Mouse (Mus musculus): ENCODE data around the gene Gm42715. TPM values are rescaled to one million over a fixed set of nuclear protein-coding genes. Genes with fewer than 3 reads are reported as not detected.
"Not testable (repeated sequence)": the region's sequence is repeated elsewhere in the genome, so short reads cannot be mapped to it uniquely, and the experiment has no call there.

Gene Gm42715
- total RNA-seq, 2 experiments from 2014 or later = 4.8 to 26.8 TPM

- ATAC-seq (replicated peaks; ENCODE audit: poor library complexity) = no peak; the same call in 1 of the 2 replicates
Measured at GRCm38 (mm10) chr7:127494648-127495047, 24.7 kb upstream of the Gm42715 start.

GRCm38 (mm10) chr7:127497382-127497781 lies 22.0 kb upstream of the Gm42715 start:
- no peak for ATAC-seq (replicated peaks; ENCODE audit: poor library complexity)

GRCm38 (mm10) chr7:127498407-127498806 lies 21.0 kb upstream of the Gm42715 start:
- peak; percentile 52 for ATAC-seq (replicated peaks; ENCODE audit: poor library complexity)

- ATAC-seq (replicated peaks; ENCODE audit: poor library complexity) = no peak
Measured at GRCm38 (mm10) chr7:127508291-127508690, 11.1 kb upstream of the Gm42715 start.

GRCm38 (mm10) chr7:127509830-127510229 lies 9.6 kb upstream of the Gm42715 start:
- not testable (repeated sequence) for ATAC-seq (replicated peaks; ENCODE audit: poor library complexity)

- no peak for ATAC-seq (replicated peaks; ENCODE audit: poor library complexity)
Measured at GRCm38 (mm10) chr7:127511241-127511640, 8.1 kb upstream of the Gm42715 start.

GRCm38 (mm10) chr7:127511808-127512230 lies 7.6 kb upstream of the Gm42715 start, which contains the start of gene Srcap:
Gene Srcap (plus strand): TSS chr7:127511983.
- peak; percentile 94 for ATAC-seq (replicated peaks; ENCODE audit: poor library complexity)

GRCm38 (mm10) chr7:127512231-127513015 lies 7.0 kb upstream of the Gm42715 start:
- ATAC-seq (replicated peaks; ENCODE audit: poor library complexity) = peak; percentile 72

GRCm38 (mm10) chr7:127513016-127513390 lies 6.4 kb upstream of the Gm42715 start:
- ATAC-seq (replicated peaks; ENCODE audit: poor library complexity) = no peak; the same call in 1 of the 2 replicates

GRCm38 (mm10) chr7:127513781-127514180 lies 5.6 kb upstream of the Gm42715 start:
- ATAC-seq (replicated peaks; ENCODE audit: poor library complexity) = no peak

- no peak for ATAC-seq (replicated peaks; ENCODE audit: poor library complexity)
Measured at GRCm38 (mm10) chr7:127515846-127516245, 3.5 kb upstream of the Gm42715 start.

GRCm38 (mm10) chr7:127516344-127516743 lies 3.0 kb upstream of the Gm42715 start:
- no peak for ATAC-seq (replicated peaks; ENCODE audit: poor library complexity)

- ATAC-seq (replicated peaks; ENCODE audit: poor library complexity) = no peak
Measured at GRCm38 (mm10) chr7:127541671-127542070, 22.3 kb downstream of the Gm42715 start.

GRCm38 (mm10) chr7:127549116-127549835 lies 29.9 kb downstream of the Gm42715 start:
- ATAC-seq (replicated peaks; ENCODE audit: poor library complexity) = no peak

- ATAC-seq (replicated peaks; ENCODE audit: poor library complexity) = no peak
Measured at GRCm38 (mm10) chr7:127551558-127551957, 32.2 kb downstream of the Gm42715 start.

- ATAC-seq (replicated peaks; ENCODE audit: poor library complexity) = no peak
Measured at GRCm38 (mm10) chr7:127560580-127560979, 41.2 kb downstream of the Gm42715 start.

- no peak for ATAC-seq (replicated peaks; ENCODE audit: poor library complexity)
Measured at GRCm38 (mm10) chr7:127561340-127561858, 42.0 kb downstream of the Gm42715 start, which contains the start of gene Tmem265. Gene Tmem265 (plus strand): TSS chr7:127561390.

GRCm38 (mm10) chr7:127564381-127565150 lies 45.2 kb downstream of the Gm42715 start:
- no peak for ATAC-seq (replicated peaks; ENCODE audit: poor library complexity)

- peak; percentile 99 for ATAC-seq (replicated peaks; ENCODE audit: poor library complexity)
Measured at GRCm38 (mm10) chr7:127572895-127573471, 53.6 kb downstream of the Gm42715 start, which contains the start of gene Phkg2. Gene Phkg2 (plus strand): TSS chr7:127573340.

GRCm38 (mm10) chr7:127573503-127574008 lies 54.2 kb downstream of the Gm42715 start:
- ATAC-seq (replicated peaks; ENCODE audit: poor library complexity) = no peak
